Mouse (Mus musculus): ENCODE data around the gene Boc.

GRCm38 (mm10) chr16:44516498-44516897 is 42.2 kb downstream of the Boc start:
- TF ChIP-seq ZNF384 (IDR thresholded peaks at IDR 0.05; ENCODE audit: low read depth, low read length) (no peak), HCFC1 (IDR thresholded peaks at IDR 0.05; ENCODE audit: borderline replicate concordance, insufficient read depth, low read length) (no peak), ZC3H11A (IDR thresholded peaks at IDR 0.05; ENCODE audit: borderline replicate concordance, low read depth, low read length) (no peak)
